19 mouse cellular contexts compared by ENCODE assay signal in genomic region chr7:4081706-4082105, GRCm38 (mm10). TPM values are rescaled to one million over a fixed set of nuclear protein-coding genes. Genes with fewer than 3 reads are reported as not detected.
"Had no signal": no experiment of that assay in that cellular context is flagged by ENCODE, and none has a peak within 500 bp of the region (broad histone marks: within the 10 kb centered on the region; RNA-seq: fewer than 3 reads in every experiment).

No protein-coding gene starts in this region.

- H3K4me3 ChIP-seq: limb, embryonic 10.5 days; limb, embryonic 13.5 days; liver, embryonic 13.5 days; midbrain, embryonic 10.5 days; midbrain, embryonic 13.5 days; myocyte; neural tube, embryonic 13.5 days had no signal

- H3K36me3 ChIP-seq: limb, embryonic 10.5 days; limb, embryonic 13.5 days; liver, embryonic 13.5 days; midbrain, embryonic 10.5 days; midbrain, embryonic 13.5 days; neural tube, embryonic 13.5 days had no signal

- H3K9me3 ChIP-seq: limb, embryonic 10.5 days; limb, embryonic 13.5 days; liver, embryonic 13.5 days; megakaryocyte, embryonic 14.5 days; midbrain, embryonic 10.5 days; midbrain, embryonic 13.5 days; neural tube, embryonic 13.5 days had no signal

- ATAC-seq: lung, postnatal 0 days; midbrain, embryonic 13.5 days; midbrain, embryonic 16.5 days had no signal

- H3K4me1 ChIP-seq: limb, embryonic 10.5 days; limb, embryonic 13.5 days; liver, embryonic 13.5 days; midbrain, embryonic 10.5 days; midbrain, embryonic 13.5 days; neural tube, embryonic 13.5 days had no signal

- H3K4me2 ChIP-seq: limb, embryonic 13.5 days; liver, embryonic 13.5 days; lung, embryonic 14.5 days; midbrain, embryonic 13.5 days; neural tube, embryonic 13.5 days had no signal

- DNase-seq: kidney, adult 8-10 months; kidney, postnatal 14 days; kidney, postnatal 4 days; liver, embryonic 13.5 days; lung, embryonic 14.5 days; retina, postnatal 1 day; right cerebral cortex, postnatal 25 days; thymus, adult 2 months; thymus, postnatal 36 days had no signal

- H3K27me3 ChIP-seq: limb, embryonic 13.5 days; liver, embryonic 13.5 days; midbrain, embryonic 13.5 days; neural tube, embryonic 13.5 days had no signal

- H3K27ac ChIP-seq: limb, embryonic 10.5 days; limb, embryonic 13.5 days; liver, embryonic 13.5 days; midbrain, embryonic 10.5 days; midbrain, embryonic 13.5 days; neural tube, embryonic 13.5 days had no signal

- H3K9ac ChIP-seq: limb, embryonic 13.5 days; liver, embryonic 13.5 days; lung, embryonic 14.5 days; midbrain, embryonic 13.5 days; neural tube, embryonic 13.5 days had no signal

RNA-seq across cellular contexts. Expression of gene Lair1, which starts 18.7 kb away (rescaled TPM):
- polyA plus RNA-seq: myocyte had no signal

RNA-seq across cellular contexts. Expression of gene Ttyh1, which starts 37.5 kb away (rescaled TPM):
- total RNA-seq: monocyte, adult 5-6 weeks had no signal
